Mouse (Mus musculus) limb, embryonic 13.5 days (tissue): ENCODE data around the gene Shc4. TPM values are rescaled to one million over a fixed set of nuclear protein-coding genes. Genes with fewer than 3 reads are reported as not detected.

ENCODE experiments used
- ATAC-seq: fragments of 200-750 bp; cut with Nextera tagmentation; 2 replicates; pipeline ENCODE4 v1.8.0; 2017; ENCODE audit warnings: low read depth, moderate number of reproducible peaks, moderate TSS enrichment; ENCODE audit not compliant: low FRiP score
- H3K27ac ChIP-seq: fragments of 300-500 bp; sonication (generic); 2 replicates; pipeline ENCODE4 v1.5.1; 2015; ENCODE audit warnings: inconsistent platforms, mild to moderate bottlenecking, moderate library complexity
- H3K27me3 ChIP-seq: fragments of 300-500 bp; sonication (generic); 2 replicates; pipeline ENCODE4 v1.6.1; 2015; ENCODE audit warnings: mild to moderate bottlenecking, inconsistent platforms
- H3K36me3 ChIP-seq: fragments of 300-500 bp; sonication (generic); 2 replicates; pipeline ENCODE4 v1.6.1; 2015; ENCODE audit warnings: inconsistent platforms, mild to moderate bottlenecking, moderate library complexity
- H3K4me1 ChIP-seq: fragments of 300-500 bp; sonication (generic); 2 replicates; pipeline ENCODE4 v1.6.1; 2015; ENCODE audit warnings: inconsistent platforms
- H3K4me2 ChIP-seq: fragments of 300-500 bp; sonication (generic); replicated peaks from 2 replicates; pipeline ENCODE4 v1.6.1; 2015; ENCODE audit warnings: inconsistent platforms, mild to moderate bottlenecking, moderate library complexity
- H3K4me3 ChIP-seq: fragments of 300-500 bp; sonication (generic); 2 replicates; pipeline ENCODE4 v1.5.1; 2015; ENCODE audit warnings: moderate library complexity, mild to moderate bottlenecking, inconsistent platforms
- H3K9ac ChIP-seq: fragments of 300-500 bp; sonication (generic); 2 replicates; pipeline ENCODE4 v1.6.1; 2015; ENCODE audit warnings: mild to moderate bottlenecking, inconsistent platforms
- H3K9me3 ChIP-seq: fragments of 300-500 bp; sonication (generic); 2 replicates; pipeline ENCODE4 v1.6.1; 2016; ENCODE audit warnings: inconsistent platforms
- WGBS: fragments of 180-500 bp; shearing (Covaris S2); methylation state at CpG from one replicate; pipeline ENCODE4 v1.1.7; 2015; 5-methylcytosine and 5-hydroxymethylcytosine counted together
- polyA plus RNA-seq: library from polyadenylated mRNA; unstranded; fragments of >200 nt; fragmentation: Nextera tagmentation; extraction: Ambion mirVana; gene quantifications from 2 replicates; pipeline ENCODE4 v1.2.1, GENCODE M21; 2015

The Shc4 gene
- polyA plus RNA-seq: 1.1 and 1.9 TPM in 2 replicates

DNA sequence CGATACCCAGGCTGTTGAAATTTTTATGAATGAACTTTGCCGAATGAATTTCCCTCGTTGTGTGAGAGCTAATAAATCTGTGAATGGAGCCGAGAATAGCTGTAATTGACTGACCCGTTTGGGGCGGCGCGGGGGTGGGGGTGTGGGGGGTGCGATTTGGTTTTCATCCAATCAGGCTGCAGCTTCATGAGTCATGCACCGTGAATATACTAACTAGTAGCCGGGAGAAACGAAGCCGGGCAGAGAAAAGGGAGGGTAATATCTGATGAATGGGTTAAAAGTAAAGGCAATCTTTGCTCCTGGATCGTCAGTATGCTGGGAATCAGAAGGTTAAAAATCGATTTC lies at the start of gene Shc4:
Shc4 (minus strand) TSS at position 63 of the 345 bp plus-strand sequence.
- Histone ChIP-seq H3K4me1 (peaks cover 25% of the 10 kb centered on the region), H3K9ac (peak within 1 kb of the TSS; percentile 68), H3K4me2 (peak within 1 kb of the TSS; percentile 99), H3K27me3 (peaks cover 54% of the 10 kb centered on the region), H3K9me3 (no peaks in the 10 kb centered on the region), H3K4me3 (peak within 1 kb of the TSS; percentile 50), H3K36me3 (no peaks in the 10 kb centered on the region), H3K27ac (no peak within 1 kb of the TSS)
- WGBS: 0% methylated on average over 15 of the region's 15 CpGs
- peak; percentile 83 for ATAC-seq

DNA sequence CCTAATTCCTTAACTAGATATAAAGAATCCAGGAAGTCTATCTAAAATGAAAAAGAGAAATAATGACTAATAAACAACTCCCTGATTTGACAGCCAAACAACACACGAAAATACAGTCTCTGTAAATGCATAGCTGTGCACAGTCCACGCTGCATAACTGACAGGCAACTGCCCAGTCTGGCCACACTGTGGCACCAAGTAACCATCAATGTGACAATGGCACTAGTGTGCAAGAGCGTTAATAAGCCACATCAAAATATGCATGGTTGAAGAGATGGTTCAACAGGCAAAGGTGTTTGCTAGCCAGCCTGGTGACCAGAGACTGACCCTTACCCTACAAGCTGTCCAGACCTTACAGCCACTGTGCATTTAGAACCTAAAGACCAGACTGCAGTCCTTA lies 41.1 kb upstream of the Shc4 start:
- no peaks in the 10 kb centered on the region for H3K9me3 ChIP-seq
- WGBS: 78% methylated on average over 3 of the region's 3 CpGs

DNA sequence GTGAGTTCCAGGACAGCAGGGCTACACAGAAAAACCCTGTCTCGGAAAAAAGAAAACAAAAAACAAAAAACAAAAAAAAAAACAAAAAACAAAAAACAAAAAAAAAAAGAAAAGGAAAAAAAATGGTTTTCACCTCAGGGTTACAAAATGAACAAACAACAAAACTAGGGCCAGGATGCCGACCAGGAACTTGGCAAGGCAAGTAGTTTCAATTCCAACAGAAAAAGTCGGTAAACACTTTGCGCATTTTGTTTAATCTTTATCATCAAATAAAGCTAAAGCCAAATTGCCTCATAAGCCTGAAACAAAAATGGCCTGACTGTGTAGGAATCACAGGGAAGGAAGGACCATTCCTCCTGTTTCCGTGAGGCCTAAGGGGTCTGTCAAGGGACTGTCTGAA lies 40.6 kb upstream of the Shc4 start:
- no peaks in the 10 kb centered on the region for H3K4me1 ChIP-seq
- ATAC-seq: no peak
- H3K9me3 ChIP-seq: no peaks in the 10 kb centered on the region
- no peak overlapping the region for H3K4me2 ChIP-seq
- no peak overlapping the region for H3K27ac ChIP-seq
- no peak overlapping the region for H3K9ac ChIP-seq
- no peak overlapping the region for H3K4me3 ChIP-seq
- no peaks in the 10 kb centered on the region for H3K27me3 ChIP-seq
- H3K36me3 ChIP-seq: peaks cover 82% of the 10 kb centered on the region
- WGBS: 91% methylated on average over 5 of the region's 5 CpGs

More for the DNA sequence above, 41.1 kb upstream of the Shc4 start:
- Histone ChIP-seq H3K4me1 (no peaks in the 10 kb centered on the region), H3K27me3 (no peaks in the 10 kb centered on the region), H3K9ac (no peak overlapping the region), H3K4me2 (no peak overlapping the region), H3K4me3 (no peak overlapping the region), H3K36me3 (peaks cover 84% of the 10 kb centered on the region), H3K27ac (no peak overlapping the region)
- no peak for ATAC-seq

DNA sequence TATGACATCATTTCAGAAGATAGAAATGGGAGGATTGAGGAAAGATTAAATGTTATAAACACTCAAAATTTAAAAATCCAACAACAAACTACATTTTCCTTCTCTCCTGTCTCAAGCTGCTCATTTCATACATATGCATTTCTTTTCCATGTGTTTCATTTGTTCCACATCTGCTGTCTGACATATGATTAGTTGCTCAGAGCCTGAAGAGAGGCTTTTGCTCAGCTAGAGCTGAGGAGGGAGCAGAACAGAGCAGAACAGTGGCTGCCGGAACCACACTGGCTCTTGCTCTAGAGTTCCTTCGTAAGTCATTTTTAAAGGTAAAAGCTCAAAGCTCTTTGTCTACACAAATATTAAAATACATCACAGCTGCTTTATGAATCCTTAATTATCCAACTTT lies 25.4 kb upstream of the Shc4 start:
- peaks cover 92% of the 10 kb centered on the region for H3K36me3 ChIP-seq
- no peak overlapping the region for H3K4me3 ChIP-seq
- H3K4me2 ChIP-seq: no peak overlapping the region
- ATAC-seq: no peak
- H3K27ac ChIP-seq: no peak overlapping the region
- H3K9ac ChIP-seq: no peak overlapping the region
- H3K9me3 ChIP-seq: no peaks in the 10 kb centered on the region
- no peaks in the 10 kb centered on the region for H3K27me3 ChIP-seq
- WGBS: 89% methylated on average over 2 of the region's 2 CpGs
- H3K4me1 ChIP-seq: no peaks in the 10 kb centered on the region

DNA sequence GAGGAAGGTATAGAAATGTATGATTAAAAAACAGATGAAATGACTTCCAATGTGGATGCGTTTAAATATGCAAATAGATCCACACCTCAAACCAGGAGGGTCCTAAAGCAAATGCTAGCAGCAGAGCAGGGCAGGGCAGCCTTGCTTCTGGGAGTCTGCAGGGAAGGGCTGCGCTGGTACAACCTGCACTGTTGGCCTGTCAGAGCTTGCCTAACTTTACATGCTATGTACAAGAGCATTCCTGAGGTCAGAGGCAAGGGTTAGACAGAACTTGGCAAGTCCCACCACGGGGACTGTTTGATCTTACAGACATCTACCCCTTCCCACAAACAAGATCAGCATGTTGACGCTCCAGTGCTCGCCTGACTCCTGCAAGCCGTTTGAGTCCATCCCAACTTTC lies 15.4 kb upstream of the Shc4 start:
- no peak overlapping the region for H3K4me2 ChIP-seq
- peaks cover 66% of the 10 kb centered on the region for H3K36me3 ChIP-seq
- H3K4me1 ChIP-seq: no peaks in the 10 kb centered on the region
- H3K4me3 ChIP-seq: no peak overlapping the region
- ATAC-seq: no peak
- WGBS: 83% methylated on average over 6 of the region's 6 CpGs
- H3K27me3 ChIP-seq: no peaks in the 10 kb centered on the region
- no peaks in the 10 kb centered on the region for H3K9me3 ChIP-seq
- no peak overlapping the region for H3K9ac ChIP-seq
- no peak overlapping the region for H3K27ac ChIP-seq

DNA sequence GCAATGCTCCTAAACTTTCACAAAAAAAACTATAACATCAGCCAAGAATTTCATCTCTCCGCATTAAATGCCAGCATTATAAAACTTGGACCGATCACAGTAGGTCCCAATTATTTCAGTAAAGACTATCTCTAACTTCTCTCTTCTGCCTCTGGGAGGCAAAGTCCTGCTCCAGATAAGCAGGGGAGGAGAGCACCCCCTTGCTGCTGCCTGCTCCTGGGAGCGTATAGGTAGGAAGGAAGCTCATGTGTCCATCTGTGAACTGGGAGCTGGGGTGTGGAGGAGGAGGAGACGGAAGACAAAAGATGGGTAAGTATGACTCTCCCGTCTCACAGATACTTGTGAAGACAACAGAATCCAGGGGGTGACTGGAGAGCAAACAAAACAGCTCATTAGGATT lies 14.8 kb upstream of the Shc4 start:
- Histone ChIP-seq H3K36me3 (peaks cover 60% of the 10 kb centered on the region), H3K27ac (no peak overlapping the region)

DNA sequence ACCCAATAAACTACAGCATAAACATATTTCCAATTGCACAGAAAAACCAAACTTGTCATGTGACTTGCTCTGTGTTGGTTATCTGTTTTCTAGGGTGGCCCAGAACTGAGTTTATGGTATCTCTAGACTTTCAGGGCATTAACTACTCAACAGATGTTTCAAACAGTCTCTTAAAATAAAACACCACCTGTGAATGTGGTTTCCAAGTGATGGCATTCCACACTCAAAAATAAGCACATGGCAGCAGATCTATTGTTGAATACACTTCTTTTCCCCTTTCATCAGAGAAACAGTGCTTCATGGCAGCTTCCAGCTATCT lies 12.0 kb upstream of the Shc4 start:
- H3K27me3 ChIP-seq: no peaks in the 10 kb centered on the region
- ATAC-seq: no peak
- no peak overlapping the region for H3K4me2 ChIP-seq
- no peak overlapping the region for H3K4me3 ChIP-seq
- no peaks in the 10 kb centered on the region for H3K9me3 ChIP-seq
- H3K27ac ChIP-seq: no peak overlapping the region
- peaks cover 34% of the 10 kb centered on the region for H3K36me3 ChIP-seq
- H3K4me1 ChIP-seq: peaks cover 16% of the 10 kb centered on the region
- no peak overlapping the region for H3K9ac ChIP-seq

More for the DNA sequence above, 14.8 kb upstream of the Shc4 start:
- Histone ChIP-seq H3K4me2 (no peak overlapping the region), H3K4me3 (no peak overlapping the region), H3K9me3 (no peaks in the 10 kb centered on the region), H3K4me1 (0 out of 2 replicates have a peak, but pooled peaks cover under 1% of the 10 kb centered on the region), H3K27me3 (no peaks in the 10 kb centered on the region), H3K9ac (no peak overlapping the region)
- ATAC-seq: no peak
- 73% methylated on average over 5 of the region's 5 CpGs for WGBS

DNA sequence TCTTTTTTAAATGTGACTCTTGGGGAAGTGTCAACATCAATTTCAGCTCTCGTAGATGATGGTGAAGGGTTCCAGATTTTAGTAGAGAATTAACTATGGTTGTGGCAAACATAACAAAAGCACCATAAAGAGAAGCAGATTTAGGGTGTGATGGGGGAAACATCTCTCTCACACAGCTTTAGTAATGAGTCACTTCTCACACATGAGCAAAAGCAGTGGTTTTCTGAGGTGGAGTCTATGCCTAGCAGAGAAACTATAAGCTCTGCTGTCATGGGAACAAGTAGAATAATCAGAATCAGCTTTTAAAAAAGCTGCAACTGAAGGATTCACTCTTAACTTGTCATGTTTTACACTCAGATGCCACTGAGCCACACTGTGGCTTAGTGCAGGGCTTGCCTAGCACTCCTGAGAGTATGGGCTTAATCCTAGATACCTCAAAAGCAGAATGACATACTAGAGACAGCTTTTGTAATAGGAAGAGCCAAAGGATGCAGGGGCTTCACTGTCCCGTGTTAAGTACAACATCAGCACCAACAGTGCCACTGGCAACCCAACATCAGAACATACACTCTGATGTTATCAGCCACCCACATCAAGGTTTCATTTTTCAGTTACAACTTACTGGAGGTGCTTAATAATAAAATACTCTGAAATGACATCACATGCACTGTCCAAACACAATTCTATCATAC lies 11.5 kb upstream of the Shc4 start:
- peaks cover 30% of the 10 kb centered on the region for H3K36me3 ChIP-seq
- H3K4me1 ChIP-seq: peaks cover 19% of the 10 kb centered on the region
- H3K4me3 ChIP-seq: no peak overlapping the region
- H3K27me3 ChIP-seq: no peaks in the 10 kb centered on the region
- no peak overlapping the region for H3K4me2 ChIP-seq
- no peak for ATAC-seq
- WGBS: 69% methylated on average over 2 of the region's 2 CpGs
- no peaks in the 10 kb centered on the region for H3K9me3 ChIP-seq
- no peak overlapping the region for H3K9ac ChIP-seq
- no peak overlapping the region for H3K27ac ChIP-seq

DNA sequence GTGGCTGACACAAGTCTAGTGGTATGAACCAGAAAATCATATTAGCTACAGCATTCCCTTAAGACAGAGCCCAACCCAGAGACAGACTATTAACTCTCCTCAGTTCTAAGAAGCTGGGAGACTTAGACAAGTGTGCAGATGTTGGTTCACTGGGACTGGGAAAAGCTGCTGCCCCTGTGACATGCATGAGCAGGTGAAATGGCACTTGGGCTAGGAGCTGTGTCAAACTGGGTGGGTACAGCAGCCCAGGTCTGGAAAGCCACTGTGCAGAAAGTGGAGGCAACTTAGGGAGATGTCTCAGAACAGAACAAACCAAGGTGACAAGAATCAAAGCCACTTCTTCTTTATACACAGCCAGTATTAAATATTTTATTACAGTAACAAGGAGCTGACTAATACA lies 10.8 kb upstream of the Shc4 start:
- Histone ChIP-seq H3K9ac (no peak overlapping the region), H3K9me3 (no peaks in the 10 kb centered on the region), H3K27me3 (no peaks in the 10 kb centered on the region), H3K36me3 (peaks cover 23% of the 10 kb centered on the region), H3K4me3 (no peak overlapping the region), H3K27ac (no peak overlapping the region), H3K4me2 (no peak overlapping the region), H3K4me1 (peaks cover 19% of the 10 kb centered on the region)
- no peak for ATAC-seq

DNA sequence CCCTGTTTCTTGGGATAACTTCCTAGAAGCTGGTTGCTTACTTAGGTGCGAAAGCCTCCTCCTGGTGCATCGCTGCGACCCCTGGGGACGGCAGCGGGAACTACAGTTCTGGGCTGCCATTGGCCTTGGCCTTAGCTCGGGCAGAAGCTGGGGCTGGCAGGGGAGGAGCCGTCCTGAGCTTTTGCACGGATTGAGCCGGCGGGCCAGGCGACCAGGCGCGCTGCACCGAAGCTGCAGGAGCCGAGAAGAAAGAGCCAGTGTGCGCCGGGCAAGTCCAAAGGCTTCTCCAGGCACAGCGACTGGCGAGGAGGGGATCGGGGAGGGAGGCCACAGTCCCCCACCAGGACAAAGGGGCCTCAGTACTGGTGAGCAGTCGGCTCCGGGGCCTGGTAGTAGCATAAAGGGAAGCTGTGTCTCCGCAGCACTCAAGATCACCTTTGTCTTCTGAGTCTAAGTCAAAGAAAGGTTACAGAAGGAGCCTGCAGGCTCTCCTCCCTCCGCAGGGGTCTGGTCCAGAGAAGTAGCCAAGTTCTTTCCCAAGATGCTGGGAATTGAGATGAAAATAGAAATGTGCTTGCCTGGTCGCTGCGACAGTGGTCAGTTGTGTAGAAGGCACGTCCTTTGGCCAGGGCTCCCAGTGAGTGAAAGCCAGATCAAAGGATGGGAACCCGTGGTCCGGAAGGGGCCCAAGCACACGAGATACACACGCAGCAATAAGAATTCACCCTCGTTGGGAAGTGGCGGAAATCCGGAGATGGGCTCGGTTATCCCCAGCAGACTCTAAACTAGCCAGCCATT lies 8.0 kb upstream of the Shc4 start:
- H3K9ac ChIP-seq: peak overlapping the region; percentile 72
- 7% methylated on average over 35 of the region's 35 CpGs for WGBS
- peak overlapping the region; percentile 70 for H3K4me2 ChIP-seq
- peaks cover 4% of the 10 kb centered on the region; the same call in 1 of the 2 replicates for H3K36me3 ChIP-seq
- peak overlapping the region; percentile 89 for H3K27ac ChIP-seq
- ATAC-seq: peak; percentile 93
- H3K4me1 ChIP-seq: peaks cover 19% of the 10 kb centered on the region
- no peaks in the 10 kb centered on the region for H3K9me3 ChIP-seq
- peak overlapping the region; percentile 46 for H3K4me3 ChIP-seq
- H3K27me3 ChIP-seq: 0 out of 2 replicates have a peak, but pooled peaks cover under 1% of the 10 kb centered on the region

DNA sequence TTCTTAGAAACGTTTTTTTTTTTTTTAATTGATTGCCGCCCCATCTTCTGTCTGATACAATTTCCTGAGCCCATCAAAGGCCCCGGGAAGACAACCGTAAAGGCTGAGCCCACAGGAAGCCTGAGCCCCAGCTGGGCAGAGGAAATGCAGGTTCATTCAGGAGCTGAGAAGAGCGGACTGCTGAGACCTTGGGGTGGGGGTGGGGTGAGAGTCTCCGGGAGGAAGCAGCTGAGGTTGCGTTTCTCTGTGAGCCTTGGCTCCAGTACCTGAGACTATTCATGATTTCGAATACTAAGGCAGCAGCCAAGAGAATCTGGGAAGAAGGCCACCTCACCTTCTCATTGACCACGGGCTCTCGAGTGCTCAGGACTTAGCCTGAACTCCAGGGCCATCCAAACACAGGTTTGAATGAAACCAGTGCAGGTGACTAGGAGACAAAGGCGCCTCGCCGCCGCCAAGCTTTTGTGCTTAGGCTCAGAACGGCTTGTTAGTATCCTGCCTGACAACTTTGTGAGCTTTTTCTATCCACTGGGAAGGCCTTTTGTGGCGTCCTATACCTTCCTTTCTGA lies 682 bp upstream of the Shc4 start:
- Histone ChIP-seq H3K36me3 (no peaks in the 10 kb centered on the region), H3K27me3 (peaks cover 54% of the 10 kb centered on the region), H3K4me1 (peaks cover 25% of the 10 kb centered on the region), H3K27ac (no peak overlapping the region), H3K9ac (no peak overlapping the region), H3K4me2 (peak overlapping the region; percentile 99), H3K9me3 (no peaks in the 10 kb centered on the region), H3K4me3 (peak overlapping the region; percentile 50)
- WGBS: 2% methylated on average over 16 of the region's 16 CpGs
- ATAC-seq: no peak

DNA sequence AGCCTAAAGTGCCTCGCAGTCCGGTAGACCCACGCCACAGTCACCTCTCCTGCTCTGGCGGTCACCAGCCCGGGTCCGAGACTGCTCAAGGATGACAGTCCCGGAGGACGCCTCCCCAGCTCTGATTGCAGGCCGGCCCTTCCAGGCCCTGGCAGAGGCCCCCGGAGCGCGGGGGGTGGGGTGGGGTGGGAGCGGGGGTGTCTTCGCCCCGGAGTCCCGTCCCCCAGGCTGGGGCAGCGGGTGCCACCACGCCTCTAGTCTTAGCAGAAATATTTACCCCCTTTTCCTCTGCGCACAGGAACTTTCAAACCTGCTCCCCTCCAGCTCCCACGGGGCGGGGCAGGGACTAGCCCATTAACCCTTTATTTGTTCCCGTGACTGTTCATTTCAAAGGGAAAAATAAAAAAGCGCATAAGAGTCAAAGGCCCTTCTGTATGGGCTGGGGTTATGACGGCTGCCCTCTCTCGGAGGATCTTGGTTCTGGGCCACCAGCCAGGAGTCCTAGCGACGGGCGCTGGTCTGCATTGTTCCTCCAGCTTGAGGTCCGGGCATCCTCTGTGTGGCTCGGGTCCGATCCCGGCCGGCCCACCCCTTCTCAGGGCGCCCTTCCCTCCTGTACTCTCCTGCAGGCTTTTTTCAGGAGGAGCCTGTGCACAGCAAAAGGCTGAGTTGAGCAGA lies 401 bp downstream of the Shc4 start:
- ATAC-seq: peak; percentile 79
- Histone ChIP-seq H3K27ac (no peak overlapping the region), H3K27me3 (peaks cover 54% of the 10 kb centered on the region), H3K4me2 (peak overlapping the region; percentile 99), H3K9ac (peak overlapping the region; percentile 68), H3K36me3 (no peaks in the 10 kb centered on the region), H3K4me3 (peak overlapping the region; percentile 50), H3K9me3 (no peaks in the 10 kb centered on the region), H3K4me1 (peaks cover 25% of the 10 kb centered on the region)
- 0% methylated on average over 34 of the region's 34 CpGs for WGBS
